Mouse (Mus musculus): ENCODE measurements around the gene Bcl6. TPM values are rescaled to one million over a fixed set of nuclear protein-coding genes. Genes with fewer than 3 reads are reported as not detected.
A peak's percentile ranks its signal among the peaks of the same experiment; 100 is the strongest.

The Bcl6 gene
- polyA plus RNA-seq, 1 experiment, result 13.1 TPM

GRCm38 (mm10) chr16:23964706-23965367, 23.8 kb downstream of the Bcl6 start:
- no peaks in the 10 kb centered on the region for H3K4me1 ChIP-seq (ENCODE audit: control insufficient read depth, insufficient read depth, low read length)
- H3K27ac ChIP-seq (ENCODE audit: insufficient read depth, low read length), result no peak overlapping the region
- no peak overlapping the region for H3K4me3 ChIP-seq (ENCODE audit: insufficient read depth, low read length)
- TF ChIP-seq POLR2A (IDR thresholded peaks at IDR 0.05; ENCODE audit: low read depth, low read length) (no peak), CTCF (IDR thresholded peaks at IDR 0.05; ENCODE audit: borderline replicate concordance, insufficient read depth, low read length) (no peak)

- H3K27ac ChIP-seq (ENCODE audit: insufficient read depth, low read length), result no peak overlapping the region
- no peaks in the 10 kb centered on the region for H3K4me1 ChIP-seq (ENCODE audit: control insufficient read depth, insufficient read depth, low read length)
- TF ChIP-seq POLR2A (IDR thresholded peaks at IDR 0.05; ENCODE audit: low read depth, low read length) (no peak), CTCF (IDR thresholded peaks at IDR 0.05; ENCODE audit: borderline replicate concordance, insufficient read depth, low read length) (no peak)
- H3K4me3 ChIP-seq (ENCODE audit: insufficient read depth, low read length), result no peak overlapping the region
These were observed 24.6 kb downstream of the Bcl6 start for GRCm38 (mm10) chr16:23963896-23964668.

- Histone ChIP-seq H3K4me3 (ENCODE audit: insufficient read depth, low read length) (no peak overlapping the region), H3K4me1 (ENCODE audit: control insufficient read depth, insufficient read depth, low read length) (no peaks in the 10 kb centered on the region), H3K27ac (ENCODE audit: insufficient read depth, low read length) (no peak overlapping the region)
- TF ChIP-seq POLR2A (IDR thresholded peaks at IDR 0.05; ENCODE audit: low read depth, low read length) (no peak), CTCF (IDR thresholded peaks at IDR 0.05; ENCODE audit: borderline replicate concordance, insufficient read depth, low read length) (peak; percentile 56; the same call in 1 of the 2 replicates)
These were observed 26.3 kb downstream of the Bcl6 start for GRCm38 (mm10) chr16:23962401-23962800.

GRCm38 (mm10) chr16:23958938-23959337, 29.7 kb downstream of the Bcl6 start:
- no peaks in the 10 kb centered on the region for H3K4me1 ChIP-seq (ENCODE audit: control insufficient read depth, insufficient read depth, low read length)
- H3K4me3 ChIP-seq (ENCODE audit: insufficient read depth, low read length), result no peak overlapping the region
- no peak overlapping the region for H3K27ac ChIP-seq (ENCODE audit: insufficient read depth, low read length)
- TF ChIP-seq CTCF (IDR thresholded peaks at IDR 0.05; ENCODE audit: borderline replicate concordance, insufficient read depth, low read length), result no peak
- TF ChIP-seq POLR2A (IDR thresholded peaks at IDR 0.05; ENCODE audit: low read depth, low read length), result no peak

- Histone ChIP-seq H3K4me1 (ENCODE audit: control insufficient read depth, insufficient read depth, low read length) (no peaks in the 10 kb centered on the region), H3K4me3 (ENCODE audit: insufficient read depth, low read length) (no peak overlapping the region), H3K27ac (ENCODE audit: insufficient read depth, low read length) (no peak overlapping the region)
- no peak for TF ChIP-seq POLR2A (IDR thresholded peaks at IDR 0.05; ENCODE audit: low read depth, low read length)
- no peak for TF ChIP-seq CTCF (IDR thresholded peaks at IDR 0.05; ENCODE audit: borderline replicate concordance, insufficient read depth, low read length)
These were observed 34.7 kb downstream of the Bcl6 start for GRCm38 (mm10) chr16:23953959-23954260.

GRCm38 (mm10) chr16:23953189-23953958, 35.3 kb downstream of the Bcl6 start:
- Histone ChIP-seq H3K4me1 (ENCODE audit: control insufficient read depth, insufficient read depth, low read length) (no peaks in the 10 kb centered on the region), H3K27ac (ENCODE audit: insufficient read depth, low read length) (no peak overlapping the region), H3K4me3 (ENCODE audit: insufficient read depth, low read length) (no peak overlapping the region)
- TF ChIP-seq POLR2A (IDR thresholded peaks at IDR 0.05; ENCODE audit: low read depth, low read length), result no peak
- 0 out of 2 replicates have a peak, but pooled peaks have one; percentile 18 for TF ChIP-seq CTCF (IDR thresholded peaks at IDR 0.05; ENCODE audit: borderline replicate concordance, insufficient read depth, low read length)

- TF ChIP-seq POLR2A (IDR thresholded peaks at IDR 0.05; ENCODE audit: low read depth, low read length) (no peak), CTCF (IDR thresholded peaks at IDR 0.05; ENCODE audit: borderline replicate concordance, insufficient read depth, low read length) (no peak)
- Histone ChIP-seq H3K4me3 (ENCODE audit: insufficient read depth, low read length) (no peak overlapping the region), H3K27ac (ENCODE audit: insufficient read depth, low read length) (no peak overlapping the region), H3K4me1 (ENCODE audit: control insufficient read depth, insufficient read depth, low read length) (no peaks in the 10 kb centered on the region)
These were observed 36.4 kb downstream of the Bcl6 start for GRCm38 (mm10) chr16:23952101-23952727.

GRCm38 (mm10) chr16:23947654-23948053, 41.0 kb downstream of the Bcl6 start:
- H3K27ac ChIP-seq (ENCODE audit: insufficient read depth, low read length), result no peak overlapping the region
- H3K4me3 ChIP-seq (ENCODE audit: insufficient read depth, low read length), result no peak overlapping the region
- TF ChIP-seq POLR2A (IDR thresholded peaks at IDR 0.05; ENCODE audit: low read depth, low read length) (no peak), CTCF (IDR thresholded peaks at IDR 0.05; ENCODE audit: borderline replicate concordance, insufficient read depth, low read length) (no peak)
- no peaks in the 10 kb centered on the region for H3K4me1 ChIP-seq (ENCODE audit: control insufficient read depth, insufficient read depth, low read length)

GRCm38 (mm10) chr16:23944801-23945200, 43.9 kb downstream of the Bcl6 start:
- Histone ChIP-seq H3K4me1 (ENCODE audit: control insufficient read depth, insufficient read depth, low read length) (no peaks in the 10 kb centered on the region), H3K4me3 (ENCODE audit: insufficient read depth, low read length) (no peak overlapping the region)
- TF ChIP-seq CTCF (IDR thresholded peaks at IDR 0.05; ENCODE audit: borderline replicate concordance, insufficient read depth, low read length), result no peak
- no peak for TF ChIP-seq POLR2A (IDR thresholded peaks at IDR 0.05; ENCODE audit: low read depth, low read length)

More at GRCm38 (mm10) chr16:23944801-23945200, 43.9 kb downstream of the Bcl6 start:
- no peak overlapping the region for H3K27ac ChIP-seq (ENCODE audit: insufficient read depth, low read length)

Data from embryonic fibroblast, embryonic 13.5 days (primary cell).